Mouse (Mus musculus) liver, embryonic 14.5 days (tissue): ENCODE results near the gene Pip4p1. TPM values are rescaled to one million over a fixed set of nuclear protein-coding genes. Genes with fewer than 3 reads are reported as not detected.

Experiments used
- ATAC-seq: fragments of 200-750 bp; cut with Nextera tagmentation; 2 replicates; pipeline ENCODE4 v1.8.0; 2017; ENCODE audit warnings: moderate number of reproducible peaks, mild to moderate bottlenecking, moderate library complexity; ENCODE audit not compliant: insufficient read depth
- DNase-seq, 3 experiments: peaks; one replicate each; pipeline ENCODE4 v3.0.0-alpha.2; 2012 to 2013; ENCODE audit warnings: low read depth in 3 of 3, low spot score in 3 of 3
- H3K27ac ChIP-seq: fragments of 300-500 bp; sonication (generic); 2 replicates; pipeline ENCODE4 v1.5.1; 2014; ENCODE audit warnings: moderate library complexity, mild to moderate bottlenecking, control low read depth, inconsistent platforms
- H3K27me3 ChIP-seq: fragments of 300-500 bp; sonication (generic); 2 replicates; pipeline ENCODE4 v1.6.1; 2014; ENCODE audit warnings: mild to moderate bottlenecking, low read length, moderate library complexity; ENCODE audit not compliant: control insufficient read depth, insufficient read depth
- H3K36me3 ChIP-seq: fragments of 300-500 bp; sonication (generic); replicated peaks from 2 replicates; pipeline ENCODE4 v1.6.1; 2014; ENCODE audit warnings: low read depth; ENCODE audit not compliant: control insufficient read depth, insufficient read depth
- H3K4me1 ChIP-seq, 2 experiments: fragments of 200-500 bp in 1 of 2; fragments of 300-500 bp in 1 of 2; sonication (generic) in 1 of 2; replicated peaks; 2 replicates each; pipeline ENCODE4 v1.6.1; 2012 to 2014; ENCODE audit warnings: antibody characterized with exemption in 1 of 2, inconsistent platforms in 1 of 2, low read length in 1 of 2; ENCODE audit not compliant: control insufficient read depth in 2 of 2, insufficient read depth in 2 of 2
- H3K4me2 ChIP-seq: fragments of 300-500 bp; sonication (generic); 2 replicates; pipeline ENCODE4 v1.6.1; 2014; ENCODE audit warnings: low read depth, mild to moderate bottlenecking, control low read depth, moderate library complexity
- H3K4me3 ChIP-seq, 2 experiments: fragments of 200-500 bp in 1 of 2; fragments of 300-500 bp in 1 of 2; sonication (generic) in 1 of 2; 2 replicates each; pipeline ENCODE4 v1.5.1; 2012 to 2014; ENCODE audit warnings: low read depth in 2 of 2, low read length in 2 of 2, mild to moderate bottlenecking in 2 of 2, control low read depth in 1 of 2, inconsistent platforms in 1 of 2, moderate library complexity in 1 of 2; ENCODE audit not compliant: insufficient read depth in 1 of 2
- H3K9ac ChIP-seq: fragments of 300-500 bp; sonication (generic); replicated peaks from 2 replicates; pipeline ENCODE4 v1.6.1; 2014; ENCODE audit warnings: mild to moderate bottlenecking, control low read depth, moderate library complexity
- H3K9me3 ChIP-seq: fragments of 300-500 bp; sonication (generic); 2 replicates; pipeline ENCODE4 v1.6.1; 2016; ENCODE audit warnings: low read length, mixed read lengths; ENCODE audit not compliant: control insufficient read depth
- CTCF ChIP-seq: IDR thresholded peaks from 2 replicates; pipeline ENCODE4 v1.5.1; 2016; ENCODE audit warnings: antibody characterized with exemption, low read depth, control low read depth
- EP300 ChIP-seq: IDR thresholded peaks from 2 replicates; pipeline ENCODE4 v1.6.1; 2016; ENCODE audit warnings: antibody characterized with exemption, low read depth
- WGBS: fragments of 180-500 bp; shearing (Covaris S2); extraction: QIAGEN DNeasy Blood & Tissue Kit; methylation state at CpG from one replicate; pipeline ENCODE4 v1.1.7; 2014; ENCODE audit not compliant: insufficient replicate concordance; 5-methylcytosine and 5-hydroxymethylcytosine counted together
- polyA plus RNA-seq, 2 experiments: library from polyadenylated mRNA; depleted of rRNA in 1 of 2; stranded (reverse) in 1 of 2; unstranded in 1 of 2; fragments of >200 nt; fragmentation: Nextera tagmentation in 1 of 2; extraction: Ambion mirVana in 1 of 2; gene quantifications; 2 replicates each; pipeline versions ENCODE4 v1.2.1 to v1.2.3; 2012 to 2014

The Pip4p1 gene
- polyA plus RNA-seq, 2 experiments = 16.9 to 24.7 TPM

DNA sequence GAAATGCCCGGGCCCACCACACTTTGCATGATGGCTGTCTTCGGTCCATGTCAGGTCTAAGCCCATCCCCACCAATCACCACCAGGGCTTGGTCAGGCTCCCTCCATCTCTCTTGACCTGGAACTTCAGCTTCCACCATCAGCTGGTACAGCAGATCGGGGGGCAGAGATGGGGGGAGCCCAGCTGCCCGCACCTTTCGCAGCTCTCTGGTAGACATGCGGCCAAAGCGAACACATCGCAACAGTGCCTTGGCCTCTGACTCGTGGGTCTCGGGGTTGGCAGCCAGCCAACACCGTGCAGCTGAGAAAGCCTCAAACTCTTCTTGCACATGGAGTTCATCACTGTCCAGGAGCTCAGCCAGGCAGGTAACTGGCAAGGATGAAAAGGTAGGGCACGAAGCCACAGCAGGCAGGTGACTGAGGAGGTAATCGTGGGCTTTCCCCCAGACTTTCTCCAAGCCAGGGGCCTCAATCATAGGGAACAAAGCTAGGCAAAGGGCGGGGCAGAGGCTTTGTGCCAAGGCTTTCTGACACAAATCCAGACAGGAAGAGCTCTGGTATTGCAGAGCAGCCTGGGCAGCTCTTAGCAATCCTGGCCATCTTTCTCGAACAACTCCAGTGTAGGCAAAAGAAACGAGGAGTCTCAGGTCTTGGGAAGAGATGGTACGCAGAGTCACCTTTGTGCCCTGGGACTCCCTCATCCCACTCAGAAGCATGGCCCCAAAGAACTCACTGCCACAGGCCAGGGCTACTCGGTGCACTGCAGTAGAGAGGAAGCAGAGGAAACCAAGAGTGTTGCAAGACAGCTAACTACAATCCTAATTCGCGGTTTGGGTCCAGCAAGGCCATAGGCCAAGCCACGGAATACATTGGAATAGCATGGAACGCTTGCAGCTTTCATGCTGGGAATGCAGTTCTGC, 37.9 kb downstream of the Pip4p1 start:
- H3K9ac ChIP-seq = no peak overlapping the region
- H3K4me1 ChIP-seq = peaks cover 0 to 2% of the 10 kb centered on the region in 2 experiments; a peak in 1 of 4 replicates
- no peak overlapping the region for H3K4me3 ChIP-seq
- H3K4me2 ChIP-seq = no peak overlapping the region
- ATAC-seq (no peak), DNase-seq (no peak)
- H3K27me3 ChIP-seq = peaks cover 9% of the 10 kb centered on the region
- 63% methylated on average over 22 of the region's 22 CpGs for WGBS
- H3K36me3 ChIP-seq = no peaks in the 10 kb centered on the region
- H3K9me3 ChIP-seq = no peaks in the 10 kb centered on the region
- H3K27ac ChIP-seq = no peak overlapping the region
- no peak for TF ChIP-seq EP300
- no peak for TF ChIP-seq CTCF

DNA sequence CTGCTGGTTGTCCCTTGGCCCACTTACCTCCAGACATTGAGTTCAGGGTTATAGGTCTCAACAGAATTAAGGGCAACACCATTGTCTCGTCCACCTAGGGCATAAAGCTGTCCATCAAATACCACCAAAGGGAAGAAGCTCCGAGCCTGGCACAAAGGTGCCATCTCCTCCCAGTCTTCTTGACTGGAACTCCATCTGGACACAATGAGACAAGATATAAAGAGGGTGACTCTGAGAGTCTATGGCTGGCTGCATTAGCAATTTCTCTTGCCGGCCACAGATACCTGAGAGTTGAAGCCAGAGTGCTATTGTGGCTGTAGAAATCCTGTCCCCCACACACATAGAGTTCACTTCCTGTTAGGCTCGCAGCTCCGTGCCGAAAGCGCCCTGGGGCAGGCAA, 38.6 kb downstream of the Pip4p1 start:
- TF ChIP-seq CTCF (no peak), EP300 (no peak)
- Histone ChIP-seq H3K4me1 (peaks cover 0 to 2% of the 10 kb centered on the region in 2 experiments; a peak in 1 of 4 replicates), H3K27ac (no peak overlapping the region), H3K9me3 (no peaks in the 10 kb centered on the region), H3K27me3 (peaks cover 8% of the 10 kb centered on the region), H3K36me3 (no peaks in the 10 kb centered on the region), H3K4me2 (no peak overlapping the region), H3K9ac (no peak overlapping the region), H3K4me3 (no peak overlapping the region)
- 56% methylated on average over 7 of the region's 7 CpGs for WGBS
- DNase-seq (no peak), ATAC-seq (no peak)

DNA sequence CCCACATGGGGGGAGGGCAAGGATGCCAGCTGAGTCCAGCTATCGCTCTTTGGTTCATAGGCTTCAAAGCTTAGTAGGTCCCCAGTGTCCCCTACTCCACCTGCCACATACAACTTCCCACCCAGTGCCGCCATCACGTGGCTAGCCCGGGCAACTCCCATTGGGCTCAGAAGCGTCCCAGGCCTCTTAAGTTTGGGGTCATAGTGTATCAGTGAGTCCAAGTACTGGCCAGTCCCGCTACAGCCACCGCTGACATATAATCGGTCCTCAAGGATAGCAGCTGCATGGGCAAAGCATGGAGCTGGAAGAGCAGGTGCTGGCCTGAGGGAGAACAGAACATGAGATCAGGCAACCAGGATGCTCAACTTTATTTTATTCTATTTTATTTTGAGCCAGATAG, 39.0 kb downstream of the Pip4p1 start:
- H3K27ac ChIP-seq = no peak overlapping the region
- H3K4me1 ChIP-seq = peaks cover 0 to 2% of the 10 kb centered on the region in 2 experiments; a peak in 1 of 4 replicates
- no peak overlapping the region for H3K9ac ChIP-seq
- ATAC-seq (no peak), DNase-seq (no peak)
- H3K4me3 ChIP-seq = no peak overlapping the region
- TF ChIP-seq EP300 (no peak), CTCF (no peak)
- H3K36me3 ChIP-seq = no peaks in the 10 kb centered on the region
- WGBS = 81% methylated on average over 8 of the region's 8 CpGs
- no peaks in the 10 kb centered on the region for H3K9me3 ChIP-seq
- no peak overlapping the region for H3K4me2 ChIP-seq
- H3K27me3 ChIP-seq = peaks cover 4% of the 10 kb centered on the region

DNA sequence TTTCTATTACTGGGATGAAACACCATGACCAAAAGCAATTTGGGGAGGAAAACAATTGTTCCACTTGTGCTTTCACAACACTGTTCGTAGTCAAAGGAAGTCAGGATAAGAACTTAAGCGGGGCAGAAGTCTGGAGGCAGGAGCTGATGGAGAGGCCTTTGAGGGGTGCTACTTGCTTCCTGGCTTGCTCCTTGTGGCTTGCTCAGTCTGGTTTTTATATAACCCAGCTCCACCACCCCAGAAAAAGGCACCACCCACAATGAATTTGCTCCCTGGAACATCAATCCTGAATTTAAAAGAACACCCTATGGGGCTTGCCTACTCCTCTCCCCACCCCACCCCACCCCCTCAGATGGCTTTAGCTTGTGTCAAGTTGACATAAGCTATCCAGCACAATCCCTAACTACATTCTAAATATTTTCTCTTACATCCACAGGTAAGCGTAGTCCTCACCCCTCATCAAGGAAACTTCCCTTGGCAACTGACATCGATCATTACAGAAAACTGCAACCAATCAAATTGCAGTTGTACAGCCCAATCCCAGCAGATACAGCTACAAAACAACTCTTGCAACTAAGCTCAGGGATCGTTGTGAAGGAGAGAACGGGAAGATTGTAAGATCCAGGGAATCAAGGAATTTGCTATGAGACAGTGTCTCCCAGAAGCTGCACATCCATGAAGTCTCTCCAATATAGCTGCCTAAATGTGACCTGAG, 54.3 kb downstream of the Pip4p1 start:
- Histone ChIP-seq H3K9me3 (no peaks in the 10 kb centered on the region), H3K36me3 (no peaks in the 10 kb centered on the region), H3K4me1 (peaks cover 0 to 5% of the 10 kb centered on the region in 2 experiments; a peak in 1 of 4 replicates), H3K4me2 (no peak overlapping the region), H3K27ac (no peak overlapping the region), H3K4me3 (no peak overlapping the region), H3K9ac (no peak overlapping the region), H3K27me3 (no peaks in the 10 kb centered on the region)
- WGBS = 58% methylated on average over 6 of the region's 6 CpGs
- ATAC-seq = no peak
- DNase-seq = no peak
- no peak for TF ChIP-seq CTCF
- no peak for TF ChIP-seq EP300

Other genes with a start within 250 kb of the Pip4p1 start
- gene Olfr747, start 237.7 kb downstream of the Pip4p1 start, polyA plus RNA-seq (2012; rRNA removed) = not detected in 2 replicates
- gene Olfr747, start 237.7 kb downstream of the Pip4p1 start, polyA plus RNA-seq (2014; fragmentation: Nextera tagmentation; extraction: Ambion mirVana) = not detected in 2 replicates
- gene Olfr748, start 223.5 kb downstream of the Pip4p1 start, polyA plus RNA-seq (2012; rRNA removed) = not detected in 2 replicates
- gene Olfr748, start 223.5 kb downstream of the Pip4p1 start, polyA plus RNA-seq (2014; fragmentation: Nextera tagmentation; extraction: Ambion mirVana) = not detected in 2 replicates
- gene Olfr749, start 185.8 kb downstream of the Pip4p1 start, polyA plus RNA-seq (2012; rRNA removed) = not detected in 2 replicates
- not detected in 2 replicates for gene Olfr749, start 185.8 kb downstream of the Pip4p1 start, polyA plus RNA-seq (2014; fragmentation: Nextera tagmentation; extraction: Ambion mirVana)
- 9.6 and 10.8 TPM in 2 replicates for gene Ttc5, start 145.3 kb downstream of the Pip4p1 start, polyA plus RNA-seq (2012; rRNA removed)
- gene Ttc5, start 145.3 kb downstream of the Pip4p1 start, polyA plus RNA-seq (2014; fragmentation: Nextera tagmentation; extraction: Ambion mirVana) = 18.0 and 19.8 TPM in 2 replicates
- gene Ccnb1ip1, start 123.1 kb downstream of the Pip4p1 start, polyA plus RNA-seq (2012; rRNA removed) = not detected in 2 replicates
- gene Ccnb1ip1, start 123.1 kb downstream of the Pip4p1 start, polyA plus RNA-seq (2014; fragmentation: Nextera tagmentation; extraction: Ambion mirVana) = not detected in 2 replicates
- 20.6 and 32.9 TPM in 2 replicates for gene Parp2, start 123.0 kb downstream of the Pip4p1 start, polyA plus RNA-seq (2012; rRNA removed)
- gene Parp2, start 123.0 kb downstream of the Pip4p1 start, polyA plus RNA-seq (2014; fragmentation: Nextera tagmentation; extraction: Ambion mirVana) = 31.3 and 35.9 TPM in 2 replicates
- gene Tep1, start 60.3 kb downstream of the Pip4p1 start, polyA plus RNA-seq (2012; rRNA removed) = 1.5 and 2.2 TPM in 2 replicates
- gene Tep1, start 60.3 kb downstream of the Pip4p1 start, polyA plus RNA-seq (2014; fragmentation: Nextera tagmentation; extraction: Ambion mirVana) = 3.0 and 4.1 TPM in 2 replicates
- gene Klhl33, start 33.3 kb downstream of the Pip4p1 start, polyA plus RNA-seq (2012; rRNA removed) = 0.12 and 0.16 TPM in 2 replicates
- gene Klhl33, start 33.3 kb downstream of the Pip4p1 start, polyA plus RNA-seq (2014; fragmentation: Nextera tagmentation; extraction: Ambion mirVana) = 0.08 and 0.15 TPM in 2 replicates
- 19.9 and 34.5 TPM in 2 replicates for gene Osgep, start 6.0 kb downstream of the Pip4p1 start, polyA plus RNA-seq (2012; rRNA removed)
- gene Osgep, start 6.0 kb downstream of the Pip4p1 start, polyA plus RNA-seq (2014; fragmentation: Nextera tagmentation; extraction: Ambion mirVana) = 54.8 and 59.7 TPM in 2 replicates
- 34.5 and 51.3 TPM in 2 replicates for gene Apex1, start 5.9 kb downstream of the Pip4p1 start, polyA plus RNA-seq (2012; rRNA removed)
- 85.7 and 90.8 TPM in 2 replicates for gene Apex1, start 5.9 kb downstream of the Pip4p1 start, polyA plus RNA-seq (2014; fragmentation: Nextera tagmentation; extraction: Ambion mirVana)
- 65.8 and 81.4 TPM in 2 replicates for gene Pnp, start 226 bp upstream of the Pip4p1 start, polyA plus RNA-seq (2012; rRNA removed)
- 87.0 and 91.4 TPM in 2 replicates for gene Pnp, start 226 bp upstream of the Pip4p1 start, polyA plus RNA-seq (2014; fragmentation: Nextera tagmentation; extraction: Ambion mirVana)
- 41.4 and 65.9 TPM in 2 replicates for gene Gm49342, start 13.7 kb upstream of the Pip4p1 start, polyA plus RNA-seq (2012; rRNA removed)
- gene Gm49342, start 13.7 kb upstream of the Pip4p1 start, polyA plus RNA-seq (2014; fragmentation: Nextera tagmentation; extraction: Ambion mirVana) = not detected in 2 replicates
- 6.5 and 9.8 TPM in 2 replicates for gene Pnp2, start 25.1 kb upstream of the Pip4p1 start, polyA plus RNA-seq (2012; rRNA removed)
- 12.0 and 13.7 TPM in 2 replicates for gene Pnp2, start 25.1 kb upstream of the Pip4p1 start, polyA plus RNA-seq (2014; fragmentation: Nextera tagmentation; extraction: Ambion mirVana)
- gene Rnase10, start 76.9 kb upstream of the Pip4p1 start, polyA plus RNA-seq (2012; rRNA removed) = not detected in 2 replicates
- not detected in 2 replicates for gene Rnase10, start 76.9 kb upstream of the Pip4p1 start, polyA plus RNA-seq (2014; fragmentation: Nextera tagmentation; extraction: Ambion mirVana)
- not detected in 2 replicates for gene Rnase9, start 111.0 kb upstream of the Pip4p1 start, polyA plus RNA-seq (2012; rRNA removed)
- not detected in 2 replicates for gene Rnase9, start 111.0 kb upstream of the Pip4p1 start, polyA plus RNA-seq (2014; fragmentation: Nextera tagmentation; extraction: Ambion mirVana)
- not detected in 2 replicates for gene Rnase11, start 119.3 kb upstream of the Pip4p1 start, polyA plus RNA-seq (2012; rRNA removed)
- not detected in 2 replicates for gene Rnase11, start 119.3 kb upstream of the Pip4p1 start, polyA plus RNA-seq (2014; fragmentation: Nextera tagmentation; extraction: Ambion mirVana)
- 0.69 and 0.95 TPM in 2 replicates for gene Rnase12, start 126.8 kb upstream of the Pip4p1 start, polyA plus RNA-seq (2012; rRNA removed)
- gene Rnase12, start 126.8 kb upstream of the Pip4p1 start, polyA plus RNA-seq (2014; fragmentation: Nextera tagmentation; extraction: Ambion mirVana) = 0.91 and 1.8 TPM in 2 replicates
- not detected in 2 replicates for gene Olfr750, start 143.6 kb upstream of the Pip4p1 start, polyA plus RNA-seq (2012; rRNA removed)
- gene Olfr750, start 143.6 kb upstream of the Pip4p1 start, polyA plus RNA-seq (2014; fragmentation: Nextera tagmentation; extraction: Ambion mirVana) = not detected in 2 replicates
- 12.8 and 15.0 TPM in 2 replicates for gene Rnase4, start 160.2 kb upstream of the Pip4p1 start, polyA plus RNA-seq (2012; rRNA removed)
- 20.2 and 21.9 TPM in 2 replicates for gene Rnase4, start 160.2 kb upstream of the Pip4p1 start, polyA plus RNA-seq (2014; fragmentation: Nextera tagmentation; extraction: Ambion mirVana)
- gene Ang, start 160.3 kb upstream of the Pip4p1 start, polyA plus RNA-seq (2012; rRNA removed) = 3.3 and 3.4 TPM in 2 replicates
- 5.4 and 7.1 TPM in 2 replicates for gene Ang, start 160.3 kb upstream of the Pip4p1 start, polyA plus RNA-seq (2014; fragmentation: Nextera tagmentation; extraction: Ambion mirVana)
- not detected in 2 replicates for gene Eddm3b, start 183.6 kb upstream of the Pip4p1 start, polyA plus RNA-seq (2012; rRNA removed)
- gene Eddm3b, start 183.6 kb upstream of the Pip4p1 start, polyA plus RNA-seq (2014; fragmentation: Nextera tagmentation; extraction: Ambion mirVana) = not detected in 2 replicates
- 1.9 and 2.8 TPM in 2 replicates for gene Rnase6, start 193.1 kb upstream of the Pip4p1 start, polyA plus RNA-seq (2012; rRNA removed)
- 3.6 TPM in 2 replicates for gene Rnase6, start 193.1 kb upstream of the Pip4p1 start, polyA plus RNA-seq (2014; fragmentation: Nextera tagmentation; extraction: Ambion mirVana)
- not detected in 2 replicates for gene Rnase1, start 215.9 kb upstream of the Pip4p1 start, polyA plus RNA-seq (2012; rRNA removed)
- gene Rnase1, start 215.9 kb upstream of the Pip4p1 start, polyA plus RNA-seq (2014; fragmentation: Nextera tagmentation; extraction: Ambion mirVana) = not detected in 2 replicates
- not detected in 2 replicates for gene Rnase2b, start 231.4 kb upstream of the Pip4p1 start, polyA plus RNA-seq (2012; rRNA removed)
- gene Rnase2b, start 231.4 kb upstream of the Pip4p1 start, polyA plus RNA-seq (2014; fragmentation: Nextera tagmentation; extraction: Ambion mirVana) = not detected in 2 replicates